Mouse (Mus musculus): ENCODE measurements at regions not wholly inside any gene's neighbourhood (a gene's known extent, or its start where the extent isn't known, plus 50 kb on each side); places are given as distances from the start of the nearest gene placed in this dataset.
A peak's percentile ranks its signal among the peaks of the same experiment; 100 is the strongest.

DNA sequence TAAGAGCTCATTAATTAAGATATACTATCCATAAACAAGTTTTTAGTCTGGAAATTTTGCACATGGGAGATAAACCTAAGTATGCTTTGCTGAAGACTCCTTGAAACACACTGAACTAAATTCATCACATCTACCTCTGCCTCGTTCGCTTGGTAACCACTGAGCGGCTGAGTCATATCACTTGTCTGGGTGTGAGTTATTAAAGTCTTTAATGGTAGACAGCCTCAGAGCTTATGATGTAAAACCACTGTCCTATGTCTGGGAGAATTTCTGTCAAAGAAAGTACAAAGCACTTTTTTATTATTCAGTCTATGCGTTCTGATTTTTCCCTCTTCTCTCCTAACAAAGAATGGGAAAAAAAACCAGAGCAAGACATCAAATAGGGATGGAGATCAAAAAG, 207.3 kb downstream of the Arl4a start:
- no peak overlapping the region for H3K4me3 ChIP-seq (replicated peaks)
- H3K36me3 ChIP-seq = no peaks in the 10 kb centered on the region
- no peaks in the 10 kb centered on the region for H3K9me3 ChIP-seq
- no peak overlapping the region for H3K9ac ChIP-seq (replicated peaks)
- H3K27ac ChIP-seq = no peak overlapping the region
- 80% methylated on average over 4 of the region's 4 CpGs for WGBS
- no peaks in the 10 kb centered on the region for H3K27me3 ChIP-seq
- no peaks in the 10 kb centered on the region for H3K4me1 ChIP-seq (replicated peaks)
- no peak for ATAC-seq
- H3K4me2 ChIP-seq (replicated peaks) = no peak overlapping the region

- Histone ChIP-seq H3K27ac (no peak overlapping the region), H3K4me1 (replicated peaks) (no peaks in the 10 kb centered on the region), H3K9ac (replicated peaks) (no peak overlapping the region), H3K4me2 (replicated peaks) (no peak overlapping the region), H3K9me3 (no peaks in the 10 kb centered on the region), H3K4me3 (replicated peaks) (no peak overlapping the region), H3K27me3 (no peaks in the 10 kb centered on the region), H3K36me3 (no peaks in the 10 kb centered on the region)
- 91% methylated on average over 3 of the region's 3 CpGs for WGBS
- no peak for ATAC-seq
These were observed 215.2 kb downstream of the Arl4a start for GRCm38 (mm10) chr12:39822671-39823070.

DNA sequence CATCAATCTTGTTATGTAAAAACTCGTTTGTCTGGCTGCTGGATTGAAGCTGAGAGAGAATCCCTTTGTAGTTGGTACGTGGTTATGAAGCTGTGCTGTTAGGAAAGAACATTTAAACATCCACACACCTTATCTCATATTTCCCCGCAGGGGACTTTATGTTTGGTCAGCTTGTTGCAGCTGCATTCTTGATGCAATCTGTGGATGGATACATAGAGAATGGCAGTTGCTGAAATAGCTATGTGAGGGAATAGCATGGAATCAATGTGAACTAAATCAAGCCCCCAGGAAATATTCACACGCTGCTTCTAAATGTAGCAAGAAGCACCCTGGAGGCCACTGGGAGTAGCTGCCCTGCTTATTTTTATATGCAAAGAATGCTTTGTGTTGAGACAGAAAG, 236.3 kb downstream of the Arl4a start:
- H3K9me3 ChIP-seq = no peaks in the 10 kb centered on the region
- WGBS = 57% methylated on average over 4 of the region's 4 CpGs
- H3K27me3 ChIP-seq = no peaks in the 10 kb centered on the region
- H3K4me3 ChIP-seq (replicated peaks) = no peak overlapping the region
- H3K4me2 ChIP-seq (replicated peaks) = no peak overlapping the region
- H3K9ac ChIP-seq (replicated peaks) = no peak overlapping the region
- no peaks in the 10 kb centered on the region for H3K36me3 ChIP-seq
- peaks cover 4% of the 10 kb centered on the region; the same call in 1 of the 2 replicates for H3K4me1 ChIP-seq (replicated peaks)
- H3K27ac ChIP-seq = peak overlapping the region; percentile 16; the same call in 1 of the 2 replicates
- ATAC-seq = 0 out of 2 replicates have a peak, but pooled peaks have one; percentile 34

GRCm38 (mm10) chr12:39797843-39798242, 240.0 kb downstream of the Arl4a start:
- Histone ChIP-seq H3K4me2 (replicated peaks) (no peak overlapping the region), H3K9me3 (no peaks in the 10 kb centered on the region), H3K9ac (replicated peaks) (no peak overlapping the region), H3K36me3 (no peaks in the 10 kb centered on the region), H3K4me3 (replicated peaks) (no peak overlapping the region), H3K27ac (no peak overlapping the region), H3K27me3 (no peaks in the 10 kb centered on the region), H3K4me1 (replicated peaks) (peaks cover 4% of the 10 kb centered on the region; the same call in 1 of the 2 replicates)
- ATAC-seq = peak; percentile 67; the same call in 1 of the 2 replicates
- WGBS = 62% methylated on average over 2 of the region's 2 CpGs

DNA sequence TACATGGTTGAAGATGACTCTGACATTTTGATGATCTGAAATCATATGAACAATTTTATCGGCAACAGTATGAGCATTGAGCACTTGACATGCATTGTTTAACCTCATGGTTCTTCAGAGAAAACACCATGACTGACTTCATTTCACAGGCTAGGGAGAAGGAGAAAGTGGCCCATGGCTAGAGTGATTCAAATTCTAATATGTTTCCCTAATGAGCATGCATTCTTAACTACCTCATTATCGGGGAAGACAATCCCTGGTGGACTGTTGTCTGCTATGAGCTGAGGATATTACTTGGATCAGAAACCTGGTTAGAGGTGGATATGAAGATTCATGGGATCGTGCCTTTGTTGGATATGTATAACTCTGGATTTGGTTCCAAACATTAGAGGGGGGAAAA, 240.9 kb downstream of the Arl4a start:
- ATAC-seq = 0 out of 2 replicates have a peak, but pooled peaks have one; percentile 20

GRCm38 (mm10) chr12:39785026-39785425, 252.8 kb downstream of the Arl4a start:
- no peak overlapping the region for H3K4me3 ChIP-seq (replicated peaks)
- no peaks in the 10 kb centered on the region for H3K9me3 ChIP-seq
- no peak for ATAC-seq
- H3K27ac ChIP-seq = no peak overlapping the region
- H3K36me3 ChIP-seq = no peaks in the 10 kb centered on the region
- WGBS = 95% methylated on average over 3 of the region's 3 CpGs
- no peaks in the 10 kb centered on the region for H3K27me3 ChIP-seq
- H3K4me2 ChIP-seq (replicated peaks) = no peak overlapping the region
- H3K4me1 ChIP-seq (replicated peaks) = no peaks in the 10 kb centered on the region
- no peak overlapping the region for H3K9ac ChIP-seq (replicated peaks)

More for the DNA sequence above, 240.9 kb downstream of the Arl4a start:
- 76% methylated on average over 3 of the region's 3 CpGs for WGBS
- H3K4me3 ChIP-seq (replicated peaks) = no peak overlapping the region
- peaks cover 4% of the 10 kb centered on the region; the same call in 1 of the 2 replicates for H3K4me1 ChIP-seq (replicated peaks)
- no peaks in the 10 kb centered on the region for H3K9me3 ChIP-seq
- H3K36me3 ChIP-seq = no peaks in the 10 kb centered on the region
- H3K27me3 ChIP-seq = no peaks in the 10 kb centered on the region
- H3K9ac ChIP-seq (replicated peaks) = no peak overlapping the region
- H3K27ac ChIP-seq = no peak overlapping the region
- H3K4me2 ChIP-seq (replicated peaks) = no peak overlapping the region

DNA sequence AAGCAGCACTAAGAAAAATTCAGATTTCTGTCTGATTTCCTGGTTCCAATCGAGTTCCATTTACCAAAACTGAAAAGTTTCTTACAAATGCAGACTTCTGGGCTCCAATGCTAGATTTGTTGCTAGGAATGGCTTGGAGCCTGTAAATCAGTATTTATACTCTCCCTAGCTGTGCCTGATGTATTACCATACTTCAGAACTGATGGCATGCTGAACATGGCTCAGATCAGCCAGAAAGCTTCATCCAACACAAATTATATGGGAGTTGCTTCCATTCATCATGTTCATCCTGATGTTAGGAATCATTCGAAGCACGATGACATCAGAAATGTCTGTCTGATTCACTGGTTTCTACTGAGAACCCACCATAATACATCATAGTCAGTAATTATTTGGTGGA, 253.3 kb downstream of the Arl4a start:
- WGBS = 95% methylated on average over 3 of the region's 3 CpGs
- H3K9me3 ChIP-seq = no peaks in the 10 kb centered on the region
- no peak overlapping the region for H3K27ac ChIP-seq
- no peaks in the 10 kb centered on the region for H3K27me3 ChIP-seq
- no peak overlapping the region for H3K4me3 ChIP-seq (replicated peaks)
- H3K9ac ChIP-seq (replicated peaks) = no peak overlapping the region
- H3K4me2 ChIP-seq (replicated peaks) = no peak overlapping the region
- H3K4me1 ChIP-seq (replicated peaks) = no peaks in the 10 kb centered on the region
- H3K36me3 ChIP-seq = no peaks in the 10 kb centered on the region
- no peak for ATAC-seq

DNA sequence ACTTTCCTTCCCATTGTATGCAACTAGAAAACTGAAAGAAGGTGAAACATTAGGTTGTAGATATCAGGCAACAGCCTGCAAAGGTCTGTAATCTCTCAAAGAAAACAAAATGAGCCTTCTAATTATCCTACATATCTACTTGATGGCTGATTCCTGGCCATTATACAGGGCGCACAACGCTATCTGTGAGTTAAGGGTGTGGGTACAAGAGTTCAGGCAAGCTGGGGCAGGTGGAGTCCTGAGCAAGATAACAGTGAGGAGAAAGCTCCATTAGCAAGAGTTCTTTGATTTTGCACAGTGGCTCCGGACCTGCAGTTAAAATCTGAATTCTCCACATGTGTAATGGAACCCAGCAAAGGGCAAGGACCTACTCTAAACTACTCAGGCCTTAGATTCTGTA, 261.7 kb downstream of the Arl4a start:
- Histone ChIP-seq H3K36me3 (no peaks in the 10 kb centered on the region), H3K4me1 (replicated peaks) (no peaks in the 10 kb centered on the region), H3K4me3 (replicated peaks) (no peak overlapping the region), H3K4me2 (replicated peaks) (no peak overlapping the region), H3K27ac (no peak overlapping the region), H3K9me3 (no peaks in the 10 kb centered on the region), H3K9ac (replicated peaks) (no peak overlapping the region), H3K27me3 (no peaks in the 10 kb centered on the region)
- 94% methylated on average over 3 of the region's 3 CpGs for WGBS
- no peak for ATAC-seq

DNA sequence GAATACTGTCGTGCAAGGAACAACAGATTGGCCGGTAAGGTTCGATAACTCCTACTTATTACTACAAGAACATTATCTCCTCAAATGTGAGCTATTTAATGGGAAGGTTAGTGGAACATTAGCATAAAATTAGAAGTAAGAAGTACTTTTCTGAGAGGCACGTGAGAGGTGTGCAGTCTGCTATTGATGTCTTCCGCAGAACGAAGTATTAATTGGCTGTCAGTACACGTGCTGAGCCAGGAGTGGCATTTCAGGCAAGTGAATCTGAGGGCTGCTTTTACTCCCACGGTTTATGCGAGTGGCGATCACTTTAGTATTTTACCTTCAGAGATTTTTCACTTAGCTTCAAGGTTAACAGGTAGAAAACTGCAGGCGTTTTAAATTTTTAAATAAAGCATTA, 270.8 kb downstream of the Arl4a start:
- Histone ChIP-seq H3K36me3 (no peaks in the 10 kb centered on the region), H3K4me2 (replicated peaks) (no peak overlapping the region), H3K27ac (no peak overlapping the region), H3K4me3 (replicated peaks) (no peak overlapping the region), H3K27me3 (no peaks in the 10 kb centered on the region), H3K9ac (replicated peaks) (no peak overlapping the region), H3K4me1 (replicated peaks) (no peaks in the 10 kb centered on the region), H3K9me3 (no peaks in the 10 kb centered on the region)
- 87% methylated on average over 11 of the region's 11 CpGs for WGBS
- no peak for ATAC-seq

DNA sequence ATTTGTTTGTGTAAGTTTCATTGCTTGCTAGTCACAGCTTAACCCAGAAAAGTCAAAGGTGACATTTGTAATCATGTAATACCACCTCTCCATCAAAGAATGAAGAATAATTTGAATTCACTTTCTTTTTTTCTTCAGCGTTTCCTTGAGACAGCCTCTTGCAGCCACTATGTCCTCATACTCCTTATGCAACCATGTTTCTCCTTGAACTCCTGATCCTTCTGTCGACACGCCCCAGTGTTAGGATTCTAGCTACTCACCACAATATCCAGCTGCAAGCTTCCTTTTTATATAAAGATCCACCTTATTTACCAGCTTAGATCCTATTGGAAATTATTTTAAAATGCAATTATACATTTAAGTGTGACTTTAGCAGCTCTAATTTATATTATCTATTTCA, 274.3 kb downstream of the Arl4a start:
- H3K4me3 ChIP-seq (replicated peaks) = no peak overlapping the region
- no peaks in the 10 kb centered on the region for H3K27me3 ChIP-seq
- WGBS = 75% methylated on average over 3 of the region's 3 CpGs
- no peaks in the 10 kb centered on the region for H3K9me3 ChIP-seq
- no peak for ATAC-seq
- H3K36me3 ChIP-seq = no peaks in the 10 kb centered on the region
- H3K4me1 ChIP-seq (replicated peaks) = no peaks in the 10 kb centered on the region
- no peak overlapping the region for H3K4me2 ChIP-seq (replicated peaks)
- no peak overlapping the region for H3K27ac ChIP-seq
- no peak overlapping the region for H3K9ac ChIP-seq (replicated peaks)

GRCm38 (mm10) chr12:39761946-39762345, 275.9 kb downstream of the Arl4a start:
- H3K9ac ChIP-seq (replicated peaks) = no peak overlapping the region
- ATAC-seq = no peak
- 74% methylated on average over 5 of the region's 5 CpGs for WGBS

DNA sequence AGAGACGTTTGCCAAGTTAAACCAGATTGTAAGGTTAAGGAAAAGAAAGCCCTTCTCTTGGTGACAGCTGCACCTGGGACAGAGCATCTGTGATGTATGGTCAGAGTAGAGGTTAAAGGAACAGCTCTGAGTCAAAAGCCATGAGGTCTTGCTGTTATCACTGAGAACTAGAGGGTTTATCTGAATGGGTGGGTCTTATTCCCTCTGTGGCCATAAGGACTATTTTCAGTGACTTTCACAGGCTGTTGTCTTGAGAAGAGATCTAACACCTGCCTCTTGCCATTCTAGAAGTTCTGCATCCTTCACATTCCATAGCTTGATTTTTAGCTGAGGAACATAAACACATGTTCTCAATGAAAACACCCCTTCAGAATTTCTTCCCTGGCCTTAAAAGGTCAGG, 276.5 kb downstream of the Arl4a start:
- no peak for ATAC-seq
- 74% methylated on average over 1 of the region's 1 CpGs for WGBS

More at GRCm38 (mm10) chr12:39761946-39762345, 275.9 kb downstream of the Arl4a start:
- H3K27ac ChIP-seq = no peak overlapping the region
- no peaks in the 10 kb centered on the region for H3K9me3 ChIP-seq
- no peaks in the 10 kb centered on the region for H3K27me3 ChIP-seq
- no peaks in the 10 kb centered on the region for H3K36me3 ChIP-seq
- H3K4me3 ChIP-seq (replicated peaks) = no peak overlapping the region
- no peaks in the 10 kb centered on the region for H3K4me1 ChIP-seq (replicated peaks)
- no peak overlapping the region for H3K4me2 ChIP-seq (replicated peaks)

GRCm38 (mm10) chr12:39757975-39758374, 279.9 kb downstream of the Arl4a start:
- H3K4me1 ChIP-seq (replicated peaks) = no peaks in the 10 kb centered on the region
- no peaks in the 10 kb centered on the region for H3K9me3 ChIP-seq
- H3K27ac ChIP-seq = no peak overlapping the region
- no peak for ATAC-seq
- H3K4me3 ChIP-seq (replicated peaks) = no peak overlapping the region
- no peak overlapping the region for H3K9ac ChIP-seq (replicated peaks)
- H3K4me2 ChIP-seq (replicated peaks) = no peak overlapping the region
- H3K27me3 ChIP-seq = no peaks in the 10 kb centered on the region
- H3K36me3 ChIP-seq = no peaks in the 10 kb centered on the region

More for the DNA sequence above, 276.5 kb downstream of the Arl4a start:
- Histone ChIP-seq H3K4me1 (replicated peaks) (no peaks in the 10 kb centered on the region), H3K4me3 (replicated peaks) (no peak overlapping the region), H3K9me3 (no peaks in the 10 kb centered on the region), H3K9ac (replicated peaks) (no peak overlapping the region), H3K36me3 (no peaks in the 10 kb centered on the region), H3K27me3 (no peaks in the 10 kb centered on the region), H3K27ac (no peak overlapping the region), H3K4me2 (replicated peaks) (no peak overlapping the region)
